Mouse (Mus musculus) CH12.LX (cell line): ENCODE measurements at regions not wholly inside any gene's neighbourhood (a gene's known extent, or its start where the extent isn't known, plus 50 kb on each side); places are given as distances from the start of the nearest gene placed in this dataset.

Experiments
- CTCF ChIP-seq, 2 experiments: IDR thresholded peaks in 1 of 2; conservative IDR thresholded peaks in 1 of 2; 2 replicates each; pipeline ENCODE4 v1.5.1; 2011 to 2012; ENCODE audit warnings: low read depth in 2 of 2, low read length in 2 of 2, improper control_type of control experiment in 1 of 2, inconsistent platforms in 1 of 2, mild to moderate bottlenecking in 1 of 2, moderate library complexity in 1 of 2
- E2F4 ChIP-seq: IDR thresholded peaks from 2 replicates; pipeline ENCODE4 v1.6.1; 2011; ENCODE audit warnings: low read depth, low read length, improper control_type of control experiment; ENCODE audit not compliant: insufficient replicate concordance
- ELF1 ChIP-seq: IDR thresholded peaks from 2 replicates; pipeline ENCODE4 v1.6.1; 2014; ENCODE audit warnings: low read depth, mild to moderate bottlenecking, inconsistent platforms, low read length, improper control_type of control experiment
- GABPA ChIP-seq: IDR thresholded peaks from 2 replicates; pipeline ENCODE4 v1.6.1; 2012; ENCODE audit warnings: low read depth, low read length, improper control_type of control experiment, inconsistent platforms; ENCODE audit not compliant: insufficient replicate concordance
- MYC ChIP-seq: IDR thresholded peaks from 2 replicates; pipeline ENCODE4 v1.6.1; 2011; ENCODE audit warnings: low read depth, mild to moderate bottlenecking, improper control_type of control experiment, low read length
- PAX5 ChIP-seq: IDR thresholded peaks from 2 replicates; pipeline ENCODE4 v1.6.1; 2012; ENCODE audit warnings: low read length, inconsistent platforms, mixed read lengths
- POLR2A ChIP-seq: IDR thresholded peaks from 2 replicates; pipeline ENCODE4 v1.6.1; 2011; ENCODE audit warnings: low read depth, mild to moderate bottlenecking, improper control_type of control experiment, low read length
- SIN3A ChIP-seq: IDR thresholded peaks from 2 replicates; pipeline ENCODE4 v1.6.1; 2012; ENCODE audit warnings: low read length, improper control_type of control experiment, inconsistent platforms
- SMC3 ChIP-seq: IDR thresholded peaks from 2 replicates; pipeline ENCODE4 v1.6.1; 2011; ENCODE audit warnings: low read depth, low read length, improper control_type of control experiment
- TCF12 ChIP-seq: IDR thresholded peaks from 2 replicates; pipeline ENCODE4 v1.6.1; 2014; ENCODE audit warnings: low read depth, mild to moderate bottlenecking, inconsistent platforms, low read length, improper control_type of control experiment
- ZNF384 ChIP-seq: IDR thresholded peaks from 2 replicates; pipeline ENCODE4 v1.6.1; 2012; ENCODE audit warnings: low read depth, low read length, improper control_type of control experiment, inconsistent platforms

GRCm38 (mm10) chr3:45297242-45297853, 80.8 kb upstream of the Pcdh10 start:
- TF ChIP-seq ELF1 (no peak), ZNF384 (no peak), CTCF (conservative IDR thresholded peaks at IDR 0.05 in 1 of 2, IDR thresholded peaks at IDR 0.05 in 1 of 2; ENCODE audit: low read depth in 2 of 2, low read length in 2 of 2) (no peak), POLR2A (no peak), E2F4 (no peak), GABPA (no peak), MYC (no peak), TCF12 (no peak), SMC3 (no peak), PAX5 (no peak), SIN3A (no peak)
